Mouse (Mus musculus): Measurements from ENCODE around the gene Zbtb40. TPM values are rescaled to one million over a fixed set of nuclear protein-coding genes. Genes with fewer than 3 reads are reported as not detected.
A peak's percentile ranks its signal among the peaks of the same experiment; 100 is the strongest.

Gene Zbtb40
- polyA plus RNA-seq, 1 experiment from 2014 or later: 5.0 TPM

GRCm38 (mm10) chr4:136943175-136943574, 105.4 kb downstream of the Zbtb40 start:
- Histone ChIP-seq H3K9ac (peak overlapping the region; percentile 8; the same call in 1 of the 2 replicates), H3K36me3 (no peaks in the 10 kb centered on the region), H3K4me1 (peaks cover 25% of the 10 kb centered on the region), H3K27ac (no peak overlapping the region), H3K9me3 (no peaks in the 10 kb centered on the region), H3K4me2 (replicated peaks) (0 out of 2 replicates have a peak overlapping the region, but pooled peaks have one; percentile 12), H3K27me3 (peaks cover 40% of the 10 kb centered on the region), H3K4me3 (no peak overlapping the region)
- ATAC-seq (ENCODE audit: low FRiP score, low read depth): no peak
- WGBS: 17% methylated on average over 13 of the region's 13 CpGs

- no peaks in the 10 kb centered on the region for H3K9me3 ChIP-seq
- H3K4me3 ChIP-seq: no peak overlapping the region
- H3K27ac ChIP-seq: no peak overlapping the region
- peaks cover 40% of the 10 kb centered on the region for H3K27me3 ChIP-seq
- 0 out of 2 replicates have a peak overlapping the region, but pooled peaks have one; percentile 12 for H3K4me2 ChIP-seq (replicated peaks)
- H3K4me1 ChIP-seq: peaks cover 25% of the 10 kb centered on the region
- WGBS: 22% methylated on average over 18 of the region's 18 CpGs
- H3K9ac ChIP-seq: peak overlapping the region; percentile 8; the same call in 1 of the 2 replicates
- no peak for ATAC-seq (ENCODE audit: low FRiP score, low read depth)
- no peaks in the 10 kb centered on the region for H3K36me3 ChIP-seq
Measured at GRCm38 (mm10) chr4:136942761-136943160, 105.8 kb downstream of the Zbtb40 start.

DNA sequence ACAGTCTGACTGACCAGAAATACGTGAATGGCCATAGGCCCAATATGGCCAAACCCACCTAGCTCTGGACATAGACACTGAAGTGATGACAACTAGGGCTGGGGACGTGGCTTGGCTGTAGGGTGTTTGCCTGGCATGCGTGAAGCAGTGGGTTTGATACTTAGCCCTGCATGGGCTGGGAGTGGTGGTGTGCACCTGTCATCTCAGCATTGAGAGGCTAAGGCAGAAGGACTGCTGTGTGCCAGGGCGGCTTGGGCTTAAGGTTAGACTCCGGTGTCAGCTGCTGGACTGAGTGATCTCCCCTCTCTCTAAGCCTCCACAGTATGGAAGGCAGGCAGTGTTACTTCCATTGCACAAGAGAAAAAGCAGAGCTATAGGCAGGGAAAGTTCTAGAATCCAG, 110.7 kb downstream of the Zbtb40 start:
- Histone ChIP-seq H3K9me3 (no peaks in the 10 kb centered on the region), H3K4me2 (replicated peaks) (no peak overlapping the region), H3K36me3 (no peaks in the 10 kb centered on the region), H3K4me3 (no peak overlapping the region), H3K4me1 (peaks cover 6% of the 10 kb centered on the region; the same call in 1 of the 2 replicates), H3K9ac (no peak overlapping the region), H3K27ac (no peak overlapping the region), H3K27me3 (peaks cover 21% of the 10 kb centered on the region)
- ATAC-seq (ENCODE audit: low FRiP score, low read depth): no peak
- WGBS: 88% methylated on average over 5 of the region's 5 CpGs

DNA sequence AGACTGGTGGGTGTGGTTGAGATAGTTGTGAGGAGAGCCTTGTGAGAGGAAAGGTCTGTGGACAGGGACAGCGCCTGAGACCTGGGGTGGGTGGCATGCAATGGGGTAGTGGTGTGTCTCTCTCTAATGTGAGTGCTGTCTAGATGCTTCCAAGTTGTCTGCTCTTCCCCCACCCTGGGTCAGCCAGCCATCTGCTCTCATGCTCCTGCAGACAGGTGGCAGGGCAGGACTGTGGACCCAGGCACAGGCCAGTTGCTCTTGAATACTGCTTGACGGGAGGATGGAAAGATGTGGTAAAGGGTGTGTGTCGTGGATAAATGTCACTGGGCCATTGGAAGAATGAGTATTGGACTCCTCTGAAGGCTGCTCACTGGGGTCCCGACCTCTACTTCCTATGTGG, 111.3 kb downstream of the Zbtb40 start:
- Histone ChIP-seq H3K27me3 (peaks cover 15% of the 10 kb centered on the region), H3K4me3 (no peak overlapping the region), H3K27ac (no peak overlapping the region), H3K4me1 (peaks cover under 1% of the 10 kb centered on the region; the same call in 1 of the 2 replicates), H3K9me3 (no peaks in the 10 kb centered on the region), H3K36me3 (no peaks in the 10 kb centered on the region), H3K4me2 (replicated peaks) (no peak overlapping the region), H3K9ac (no peak overlapping the region)
- 75% methylated on average over 4 of the region's 4 CpGs for WGBS
- no peak for ATAC-seq (ENCODE audit: low FRiP score, low read depth)

GRCm38 (mm10) chr4:136934746-136935613, 113.6 kb downstream of the Zbtb40 start:
- ATAC-seq (ENCODE audit: low FRiP score, low read depth): no peak
- H3K27ac ChIP-seq: no peak overlapping the region
- peaks cover under 1% of the 10 kb centered on the region; the same call in 1 of the 2 replicates for H3K27me3 ChIP-seq
- WGBS: 62% methylated on average over 17 of the region's 18 CpGs
- H3K9ac ChIP-seq: no peak overlapping the region
- H3K4me2 ChIP-seq (replicated peaks): no peak overlapping the region
- H3K36me3 ChIP-seq: no peaks in the 10 kb centered on the region
- no peaks in the 10 kb centered on the region for H3K4me1 ChIP-seq
- H3K9me3 ChIP-seq: no peaks in the 10 kb centered on the region
- H3K4me3 ChIP-seq: no peak overlapping the region

GRCm38 (mm10) chr4:136930474-136930873, 118.1 kb downstream of the Zbtb40 start:
- WGBS: 87% methylated on average over 8 of the region's 8 CpGs
- Histone ChIP-seq H3K27me3 (peaks cover 18% of the 10 kb centered on the region), H3K4me3 (no peak overlapping the region), H3K4me2 (replicated peaks) (no peak overlapping the region), H3K9ac (no peak overlapping the region), H3K9me3 (no peaks in the 10 kb centered on the region), H3K4me1 (no peaks in the 10 kb centered on the region), H3K27ac (no peak overlapping the region), H3K36me3 (no peaks in the 10 kb centered on the region)
- ATAC-seq (ENCODE audit: low FRiP score, low read depth): no peak

Other genes with a start within 250 kb of the Zbtb40 start
- 10.3 and 10.9 TPM in 2 replicates for gene Ephb2, start 212.8 kb downstream of the Zbtb40 start, polyA plus RNA-seq (2015; fragmentation: Nextera tagmentation; extraction: Ambion mirVana)
- gene C1qb, start 162.6 kb downstream of the Zbtb40 start, polyA plus RNA-seq (2015; fragmentation: Nextera tagmentation; extraction: Ambion mirVana): 39.7 and 41.0 TPM in 2 replicates
- gene C1qc, start 155.7 kb downstream of the Zbtb40 start, polyA plus RNA-seq (2015; fragmentation: Nextera tagmentation; extraction: Ambion mirVana): 18.1 and 18.8 TPM in 2 replicates
- gene C1qa, start 150.0 kb downstream of the Zbtb40 start, polyA plus RNA-seq (2015; fragmentation: Nextera tagmentation; extraction: Ambion mirVana): 20.5 and 23.0 TPM in 2 replicates
- 0.47 and 0.71 TPM in 2 replicates for gene Epha8, start 92.0 kb downstream of the Zbtb40 start, polyA plus RNA-seq (2015; fragmentation: Nextera tagmentation; extraction: Ambion mirVana)
- gene Wnt4, start 228.7 kb upstream of the Zbtb40 start, polyA plus RNA-seq (2015; fragmentation: Nextera tagmentation; extraction: Ambion mirVana): 5.1 and 5.3 TPM in 2 replicates

All from limb, embryonic 13.5 days (tissue).